Mouse (Mus musculus) stomach, embryonic 15.5 days (tissue): ENCODE results near the gene Mat2a. TPM values are rescaled to one million over a fixed set of nuclear protein-coding genes. Genes with fewer than 3 reads are reported as not detected.
A peak's percentile ranks its signal among the peaks of the same experiment; 100 is the strongest.

Experiments used
- ATAC-seq: fragments of 200-750 bp; cut with Nextera tagmentation; 2 replicates; pipeline ENCODE4 v1.8.0; 2017; ENCODE audit warnings: low read depth, moderate number of reproducible peaks, moderate TSS enrichment; ENCODE audit not compliant: insufficient read depth, low FRiP score
- H3K27ac ChIP-seq: fragments of 300-500 bp; sonication (generic); 2 replicates; pipeline ENCODE4 v1.5.1; 2015; ENCODE audit warnings: mild to moderate bottlenecking, inconsistent platforms
- H3K27me3 ChIP-seq: fragments of 300-500 bp; sonication (generic); replicated peaks from 2 replicates; pipeline ENCODE4 v1.6.1; 2015; ENCODE audit warnings: inconsistent platforms
- H3K36me3 ChIP-seq: fragments of 300-500 bp; sonication (generic); 2 replicates; pipeline ENCODE4 v1.6.1; 2015; ENCODE audit warnings: inconsistent platforms
- H3K4me1 ChIP-seq: fragments of 300-500 bp; sonication (generic); 2 replicates; pipeline ENCODE4 v1.6.1; 2015; ENCODE audit warnings: inconsistent platforms
- H3K4me2 ChIP-seq: fragments of 300-500 bp; sonication (generic); 2 replicates; pipeline ENCODE4 v1.6.1; 2015; ENCODE audit warnings: mild to moderate bottlenecking, inconsistent platforms
- H3K4me3 ChIP-seq: fragments of 300-500 bp; sonication (generic); replicated peaks from 2 replicates; pipeline ENCODE4 v1.5.1; 2015; ENCODE audit warnings: inconsistent platforms
- H3K9ac ChIP-seq: fragments of 300-500 bp; sonication (generic); 2 replicates; pipeline ENCODE4 v1.6.1; 2015; ENCODE audit warnings: inconsistent platforms
- H3K9me3 ChIP-seq: fragments of 300-500 bp; sonication (generic); 2 replicates; pipeline ENCODE4 v1.6.1; 2016; ENCODE audit warnings: inconsistent platforms
- WGBS: fragments of 180-500 bp; shearing (Covaris S2); methylation state at CpG from one replicate; pipeline ENCODE4 v1.1.7; 2015; 5-methylcytosine and 5-hydroxymethylcytosine counted together
- polyA plus RNA-seq: library from polyadenylated mRNA; unstranded; fragments of >200 nt; fragmentation: Nextera tagmentation; extraction: Ambion mirVana; gene quantifications from 2 replicates; pipeline ENCODE4 v1.2.1, GENCODE M21; 2015

Mat2a gene
- polyA plus RNA-seq, 1 experiment from 2014 or later: 284 TPM

DNA sequence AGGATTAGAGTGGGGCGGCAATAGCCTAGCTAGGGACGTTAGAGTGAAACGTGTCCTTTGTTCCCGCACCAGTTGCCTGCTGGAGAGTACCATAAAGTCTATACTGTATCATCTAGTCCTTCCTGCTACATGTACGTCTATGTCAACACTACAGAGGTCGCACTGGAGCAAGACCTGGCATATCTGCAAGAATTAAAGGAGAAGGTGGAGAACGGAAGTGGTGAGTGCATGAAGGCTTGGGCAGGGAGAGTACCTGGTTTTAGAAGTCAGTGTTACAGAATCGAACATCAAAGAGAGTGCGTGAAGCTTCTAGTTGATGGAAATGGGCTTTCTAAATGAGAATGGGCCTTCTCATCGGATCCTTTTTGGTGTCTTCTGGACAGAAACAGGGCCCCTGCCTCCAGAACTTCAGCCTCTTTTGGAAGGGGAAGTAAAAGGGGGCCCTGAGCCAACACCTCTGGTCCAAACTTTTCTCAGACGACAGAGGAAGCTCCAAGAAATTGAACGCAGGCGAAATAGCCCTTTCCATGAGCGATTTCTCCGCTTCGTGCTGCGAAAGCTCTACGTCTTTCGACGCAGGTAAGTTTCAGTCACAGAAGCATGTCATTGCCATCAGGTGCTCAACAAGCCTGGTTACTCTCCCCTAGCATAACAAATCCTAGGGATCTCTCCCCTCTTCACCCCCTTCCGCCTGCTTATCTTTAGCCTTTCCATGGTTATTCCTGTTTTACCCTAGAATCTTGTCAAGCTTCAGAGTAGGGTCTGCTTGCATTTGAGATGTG lies 10.1 kb downstream of the Mat2a start:
- H3K4me2 ChIP-seq: no peak overlapping the region
- no peaks in the 10 kb centered on the region for H3K9me3 ChIP-seq
- no peak overlapping the region for H3K9ac ChIP-seq
- peaks cover 69% of the 10 kb centered on the region for H3K36me3 ChIP-seq
- 88% methylated on average over 21 of the region's 21 CpGs for WGBS
- H3K27ac ChIP-seq: peak overlapping the region; percentile 28; the same call in 1 of the 2 replicates
- no peak overlapping the region for H3K4me3 ChIP-seq
- H3K4me1 ChIP-seq: no peaks in the 10 kb centered on the region
- no peaks in the 10 kb centered on the region for H3K27me3 ChIP-seq
- ATAC-seq: no peak

DNA sequence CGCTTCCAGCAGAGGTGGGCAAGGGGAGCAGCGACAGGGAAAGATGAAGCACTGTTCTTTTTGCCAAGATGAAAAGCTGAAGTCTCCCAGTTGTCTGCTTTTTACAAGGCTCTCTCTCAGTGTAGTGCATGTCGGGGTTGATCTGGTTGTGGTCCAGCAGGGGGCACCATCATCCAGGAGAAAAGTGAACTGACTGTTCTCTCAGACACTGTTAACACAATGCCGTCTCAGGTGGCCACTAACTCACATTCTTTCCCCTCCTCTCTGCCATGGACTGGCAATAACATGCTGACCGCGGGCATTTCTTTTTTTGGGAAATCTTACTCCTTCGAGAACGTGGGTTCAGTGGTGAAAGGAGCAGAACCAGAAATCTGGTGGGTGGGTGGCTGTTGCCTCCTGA lies 11.3 kb downstream of the Mat2a start:
- H3K9me3 ChIP-seq: no peaks in the 10 kb centered on the region
- no peak overlapping the region for H3K4me3 ChIP-seq
- peak; percentile 57; the same call in 1 of the 2 replicates for ATAC-seq
- peaks cover 72% of the 10 kb centered on the region for H3K36me3 ChIP-seq
- no peaks in the 10 kb centered on the region for H3K4me1 ChIP-seq
- whole genome bisulfite sequencing: 35% methylated on average over 8 of the region's 8 CpGs
- no peak overlapping the region for H3K4me2 ChIP-seq
- H3K27me3 ChIP-seq: no peaks in the 10 kb centered on the region
- no peak overlapping the region for H3K9ac ChIP-seq
- H3K27ac ChIP-seq: no peak overlapping the region

DNA sequence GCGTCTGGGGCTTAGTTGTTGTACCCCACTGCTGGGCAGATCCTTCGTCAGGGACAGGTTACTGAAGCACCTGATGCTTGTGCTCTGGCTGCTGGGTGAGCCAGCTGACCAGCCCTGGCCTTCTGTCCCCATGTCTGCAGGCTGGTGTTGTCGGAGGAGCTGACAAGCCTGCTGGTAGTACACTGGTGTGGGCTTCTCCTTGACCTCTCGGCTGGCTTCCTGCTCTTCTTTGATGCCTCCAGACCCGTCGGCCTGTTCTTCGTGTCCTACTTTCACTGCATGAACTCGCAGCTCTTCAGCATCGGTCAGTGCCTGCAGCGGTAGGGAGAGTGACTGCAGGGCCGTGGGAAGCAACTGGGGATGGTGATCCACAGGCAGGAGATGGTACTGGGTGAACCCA lies 13.7 kb downstream of the Mat2a start:
- Histone ChIP-seq H3K4me1 (no peaks in the 10 kb centered on the region), H3K36me3 (peaks cover 55% of the 10 kb centered on the region), H3K4me2 (no peak overlapping the region), H3K9me3 (no peaks in the 10 kb centered on the region), H3K27ac (no peak overlapping the region), H3K27me3 (no peaks in the 10 kb centered on the region), H3K4me3 (no peak overlapping the region), H3K9ac (no peak overlapping the region)
- no peak for ATAC-seq
- 93% methylated on average over 11 of the region's 11 CpGs for WGBS

DNA sequence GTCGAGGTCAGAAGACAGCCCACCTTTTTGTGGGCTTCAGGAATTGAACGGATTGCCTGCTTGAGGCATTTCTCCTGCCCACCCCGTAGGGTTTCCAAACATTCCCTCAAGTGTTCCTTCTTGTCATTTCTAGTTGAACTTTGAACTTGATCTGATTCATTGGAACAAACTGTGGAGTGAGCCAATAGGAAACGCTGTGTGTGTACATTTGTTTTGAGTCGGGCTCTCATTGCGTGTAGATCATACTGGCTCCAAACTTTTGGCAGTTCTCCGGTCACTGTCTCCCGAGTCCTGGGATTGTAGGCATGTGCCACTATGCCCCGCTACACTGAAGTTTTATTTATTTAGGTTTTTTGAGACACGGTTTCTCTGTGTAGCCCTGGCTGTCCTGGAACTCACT lies 18.5 kb downstream of the Mat2a start:
- Histone ChIP-seq H3K36me3 (peaks cover 55% of the 10 kb centered on the region), H3K27ac (no peak overlapping the region), H3K4me1 (peaks cover under 1% of the 10 kb centered on the region; the same call in 1 of the 2 replicates), H3K9me3 (no peaks in the 10 kb centered on the region), H3K9ac (no peak overlapping the region), H3K4me3 (no peak overlapping the region), H3K27me3 (no peaks in the 10 kb centered on the region), H3K4me2 (no peak overlapping the region)
- no peak for ATAC-seq
- WGBS: 85% methylated on average over 10 of the region's 10 CpGs

DNA sequence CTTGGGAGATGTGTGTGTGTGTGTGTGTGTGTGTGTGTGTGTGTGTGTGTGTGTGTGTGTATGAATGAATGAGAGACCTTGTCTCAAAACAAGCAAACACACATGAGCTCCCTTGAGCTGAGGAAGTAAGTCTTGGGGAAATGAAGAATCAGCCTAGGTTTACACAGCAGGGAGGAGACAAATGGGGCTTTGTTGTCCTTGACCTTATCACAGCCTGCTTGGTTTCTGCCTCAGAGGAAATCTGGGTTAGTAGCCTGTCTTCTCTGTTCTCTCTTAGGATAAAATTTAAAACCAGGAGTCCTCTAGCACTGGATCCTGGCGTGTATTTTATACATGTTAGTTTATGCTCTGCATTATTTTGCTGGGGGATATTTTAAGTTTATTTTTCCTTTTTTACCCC lies 19.6 kb downstream of the Mat2a start:
- no peaks in the 10 kb centered on the region for H3K27me3 ChIP-seq
- H3K4me1 ChIP-seq: peaks cover 10% of the 10 kb centered on the region
- 63% methylated on average over 1 of the region's 1 CpGs for WGBS
- H3K27ac ChIP-seq: no peak overlapping the region
- H3K9ac ChIP-seq: no peak overlapping the region
- H3K4me2 ChIP-seq: no peak overlapping the region
- no peak overlapping the region for H3K4me3 ChIP-seq
- no peak for ATAC-seq
- peaks cover 44% of the 10 kb centered on the region for H3K36me3 ChIP-seq
- H3K9me3 ChIP-seq: no peaks in the 10 kb centered on the region

DNA sequence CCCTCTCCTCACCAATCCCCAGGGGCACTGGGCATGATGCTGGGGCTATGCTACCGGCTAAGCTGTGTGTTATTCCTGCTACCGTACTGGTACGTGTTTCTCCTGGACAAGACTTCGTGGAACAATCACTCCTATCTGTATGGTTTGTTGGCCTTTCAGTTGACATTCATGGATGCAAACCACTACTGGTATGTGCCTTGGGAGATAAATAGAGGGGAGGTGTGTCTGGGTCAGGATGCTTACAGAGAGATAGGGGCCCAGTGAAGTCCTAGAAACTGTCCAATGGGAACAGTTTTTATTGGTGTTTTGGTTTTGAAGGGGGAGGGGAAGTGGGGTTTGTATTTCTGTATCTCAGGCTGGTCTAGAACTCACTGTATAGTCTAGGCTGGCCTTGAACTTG lies 21.1 kb downstream of the Mat2a start:
- no peak for ATAC-seq
- H3K36me3 ChIP-seq: peaks cover 29% of the 10 kb centered on the region
- H3K4me1 ChIP-seq: peaks cover 18% of the 10 kb centered on the region
- WGBS: 89% methylated on average over 4 of the region's 4 CpGs
- H3K27ac ChIP-seq: no peak overlapping the region
- no peaks in the 10 kb centered on the region for H3K9me3 ChIP-seq
- no peak overlapping the region for H3K4me3 ChIP-seq
- no peak overlapping the region for H3K9ac ChIP-seq
- no peaks in the 10 kb centered on the region for H3K27me3 ChIP-seq
- H3K4me2 ChIP-seq: no peak overlapping the region

DNA sequence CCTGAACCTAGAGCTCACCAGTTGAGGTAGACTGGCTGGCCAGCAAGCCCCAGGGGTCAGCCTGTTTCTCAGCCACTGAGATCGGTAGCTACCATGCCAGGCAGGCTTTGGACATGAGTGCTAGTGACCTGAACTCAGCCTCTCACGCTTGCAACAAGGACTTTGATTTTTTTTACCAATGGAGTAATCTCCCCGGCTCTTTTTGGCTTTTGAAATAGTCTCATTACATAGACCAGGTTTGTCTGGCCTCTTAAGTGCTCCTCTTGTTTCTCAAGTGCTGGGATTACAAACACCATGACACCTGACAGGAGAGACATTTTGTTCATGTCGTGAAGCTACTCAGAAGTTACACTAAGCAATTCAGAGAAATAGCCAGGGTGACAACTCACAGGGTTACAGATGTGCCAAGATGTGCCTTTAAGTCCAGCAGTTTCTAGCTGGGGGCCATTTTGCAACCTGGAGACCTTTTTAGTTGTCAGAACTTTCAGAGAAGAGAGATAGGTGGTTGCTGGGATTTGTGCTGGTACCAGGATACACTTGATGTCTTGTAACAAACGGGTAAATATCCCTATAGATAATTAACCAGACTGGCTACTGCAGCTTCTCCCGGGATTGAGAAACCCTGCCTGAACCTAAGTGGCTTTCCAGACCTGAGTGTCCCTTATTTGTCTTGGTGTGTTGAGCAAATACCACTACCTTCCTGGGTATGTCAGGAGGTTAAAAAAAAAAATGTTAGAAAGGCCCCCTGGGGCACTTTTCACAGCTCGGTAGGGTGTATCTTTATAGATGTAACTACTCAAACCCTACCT lies 23.2 kb downstream of the Mat2a start:
- Histone ChIP-seq H3K4me1 (peaks cover 18% of the 10 kb centered on the region), H3K9ac (no peak overlapping the region), H3K27ac (no peak overlapping the region), H3K9me3 (no peaks in the 10 kb centered on the region), H3K27me3 (no peaks in the 10 kb centered on the region), H3K4me2 (peak overlapping the region; percentile 3; the same call in 1 of the 2 replicates), H3K4me3 (no peak overlapping the region), H3K36me3 (peaks cover 24% of the 10 kb centered on the region)
- 71% methylated on average over 7 of the region's 7 CpGs for WGBS
- ATAC-seq: no peak

DNA sequence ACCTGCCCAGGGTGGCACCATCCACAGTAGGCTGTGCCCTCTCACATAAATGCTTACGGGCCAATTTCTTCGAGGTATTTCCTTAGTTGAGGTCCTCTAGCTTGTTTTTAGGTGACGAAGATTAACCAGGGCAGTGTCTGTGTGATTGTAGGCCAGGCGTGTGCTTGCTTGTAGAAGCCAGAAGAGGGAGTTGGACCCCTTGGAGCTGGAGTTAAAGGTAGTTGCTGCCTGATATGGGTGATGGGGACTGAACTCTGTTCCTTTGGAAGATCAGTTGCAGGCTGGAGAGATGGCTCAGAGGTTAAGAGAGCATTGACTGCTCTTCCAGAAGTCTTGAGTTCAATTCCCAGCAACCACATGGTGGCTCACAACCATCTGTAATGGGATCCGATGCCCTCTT lies 24.2 kb downstream of the Mat2a start:
- Histone ChIP-seq H3K36me3 (peaks cover 23% of the 10 kb centered on the region), H3K27me3 (no peaks in the 10 kb centered on the region), H3K4me2 (peak overlapping the region; percentile 67), H3K9ac (peak overlapping the region; percentile 72; the same call in 1 of the 2 replicates), H3K4me1 (peaks cover 18% of the 10 kb centered on the region), H3K27ac (no peak overlapping the region), H3K9me3 (no peaks in the 10 kb centered on the region), H3K4me3 (peak overlapping the region; percentile 86)
- ATAC-seq: no peak
- WGBS: 79% methylated on average over 5 of the region's 5 CpGs

DNA sequence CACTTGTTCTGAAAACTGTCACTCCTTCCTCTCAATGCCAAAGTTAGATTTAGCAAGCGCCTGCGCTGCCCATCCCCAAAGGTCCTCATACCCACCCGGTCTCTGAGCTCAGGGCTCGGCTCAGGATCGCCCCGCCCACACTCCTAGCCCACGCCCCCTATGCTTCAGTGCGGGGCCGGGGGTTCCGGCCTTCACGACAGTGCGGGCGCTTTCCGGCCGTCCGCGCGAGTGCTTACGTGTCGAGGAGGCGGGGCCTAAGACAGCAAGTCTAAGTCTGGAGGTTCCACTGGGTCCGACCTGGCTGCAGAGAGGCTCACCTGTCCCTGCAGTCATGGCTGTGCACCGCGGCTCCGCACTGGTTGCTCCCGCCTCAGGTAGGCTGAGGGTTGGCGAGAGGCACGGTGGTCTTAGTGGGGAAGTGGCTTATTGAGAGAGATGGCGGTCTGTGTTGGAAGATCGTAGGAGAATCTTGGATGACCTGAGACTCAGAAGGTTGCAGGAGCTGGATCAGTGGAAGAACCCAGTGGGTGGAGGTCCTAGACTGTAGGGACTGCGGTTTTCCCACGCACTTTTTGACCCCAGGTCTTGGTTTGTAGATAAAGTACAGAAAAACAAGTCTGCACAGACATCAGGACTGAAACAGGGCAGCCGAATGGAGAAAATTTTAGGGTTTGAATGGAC lies 25.1 kb downstream of the Mat2a start, which contains the start of gene Ggcx:
Ggcx (plus strand) TSS at position 233 of the 681 bp plus-strand sequence.
- peak; percentile 94 for ATAC-seq
- Histone ChIP-seq H3K4me3 (peak within 1 kb of the TSS; percentile 86), H3K4me1 (peaks cover 18% of the 10 kb centered on the region), H3K36me3 (peaks cover 16% of the 10 kb centered on the region; the same call in 1 of the 2 replicates), H3K4me2 (peak within 1 kb of the TSS; percentile 67), H3K27me3 (no peaks in the 10 kb centered on the region), H3K9me3 (no peaks in the 10 kb centered on the region), H3K9ac (peak within 1 kb of the TSS; percentile 72), H3K27ac (peak within 1 kb of the TSS; percentile 53)
- WGBS: 2% methylated on average over 33 of the region's 33 CpGs

DNA sequence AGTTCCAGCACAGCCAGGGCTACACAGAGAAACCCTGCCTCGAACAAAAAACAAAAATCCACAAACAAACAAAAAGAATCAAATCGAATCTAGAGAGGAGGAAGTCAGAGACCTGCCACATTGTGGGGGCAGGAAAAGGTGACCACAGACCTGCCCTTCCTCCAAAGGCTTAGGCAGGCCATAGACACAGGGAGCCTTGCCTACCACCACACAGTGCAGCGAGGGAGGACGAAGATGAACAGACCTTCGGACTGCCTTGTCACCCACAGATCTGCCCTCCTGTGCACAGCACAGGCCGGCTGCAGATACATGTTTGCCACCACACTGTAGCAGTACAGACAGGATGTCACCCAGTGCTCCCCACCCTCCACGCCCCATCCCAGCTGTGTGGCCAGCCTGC lies 28.8 kb downstream of the Mat2a start:
- H3K4me2 ChIP-seq: no peak overlapping the region
- WGBS: 71% methylated on average over 7 of the region's 7 CpGs
- no peaks in the 10 kb centered on the region for H3K9me3 ChIP-seq
- H3K27ac ChIP-seq: no peak overlapping the region
- H3K4me3 ChIP-seq: no peak overlapping the region
- peaks cover 14% of the 10 kb centered on the region for H3K4me1 ChIP-seq
- no peaks in the 10 kb centered on the region for H3K27me3 ChIP-seq
- ATAC-seq: no peak
- no peak overlapping the region for H3K9ac ChIP-seq
- no peaks in the 10 kb centered on the region for H3K36me3 ChIP-seq

DNA sequence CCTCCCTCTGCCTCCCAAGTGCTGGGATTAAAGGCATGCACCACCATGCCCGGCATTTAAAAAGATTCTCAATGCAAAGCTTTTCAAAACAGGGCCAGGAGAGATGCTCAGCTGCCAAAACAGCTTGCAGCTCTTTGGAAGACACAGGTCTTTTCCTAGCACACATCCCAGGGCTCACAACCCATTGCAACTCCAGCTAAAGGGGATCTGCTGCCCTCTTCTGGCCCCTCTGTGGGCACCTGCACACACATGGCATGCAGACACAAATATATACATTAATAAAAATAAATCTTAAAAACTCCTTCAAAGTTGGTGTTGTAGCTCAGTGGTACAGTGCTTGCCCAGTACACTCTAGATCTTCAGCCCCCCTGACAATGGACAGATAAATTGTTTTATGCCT lies 29.4 kb downstream of the Mat2a start:
- Histone ChIP-seq H3K4me3 (no peak overlapping the region), H3K4me1 (peaks cover 10% of the 10 kb centered on the region), H3K9ac (no peak overlapping the region), H3K27ac (no peak overlapping the region), H3K27me3 (no peaks in the 10 kb centered on the region), H3K9me3 (no peaks in the 10 kb centered on the region), H3K36me3 (no peaks in the 10 kb centered on the region), H3K4me2 (no peak overlapping the region)
- 28% methylated on average over 1 of the region's 1 CpGs for WGBS
- no peak for ATAC-seq
